Mouse (Mus musculus): ENCODE measurements around the gene Ubqln1.

The Ubqln1 gene

GRCm38 (mm10) chr13:58201343-58201742 is 14.1 kb downstream of the Ubqln1 start:
- no peak for DNase-seq (ENCODE audit: low spot score in 2 of 2)

- DNase-seq (ENCODE audit: low spot score in 2 of 2), result no peak
These were observed 17.3 kb downstream of the Ubqln1 start for GRCm38 (mm10) chr13:58197981-58198640.

GRCm38 (mm10) chr13:58197211-58197610 is 18.2 kb downstream of the Ubqln1 start:
- DNase-seq (ENCODE audit: low spot score in 2 of 2), result no peak

GRCm38 (mm10) chr13:58194908-58195307 is 20.5 kb downstream of the Ubqln1 start:
- DNase-seq (ENCODE audit: low spot score in 2 of 2), result no peak

- no peak for DNase-seq (ENCODE audit: low spot score in 2 of 2)
These were observed 22.2 kb downstream of the Ubqln1 start for GRCm38 (mm10) chr13:58193221-58193620.

- DNase-seq (ENCODE audit: low spot score in 2 of 2), result no peak
These were observed 23.3 kb downstream of the Ubqln1 start for GRCm38 (mm10) chr13:58192146-58192545.

- DNase-seq (ENCODE audit: low spot score in 2 of 2), result no peak
These were observed 23.9 kb downstream of the Ubqln1 start for GRCm38 (mm10) chr13:58191516-58191915.

- DNase-seq (ENCODE audit: low spot score in 2 of 2), result peak in 1 of 2 experiments; percentile 23
These were observed 26.0 kb downstream of the Ubqln1 start for GRCm38 (mm10) chr13:58189473-58189872.

GRCm38 (mm10) chr13:58188412-58188811 is 27.0 kb downstream of the Ubqln1 start:
- peak; percentile 62 to 81 for DNase-seq (ENCODE audit: low spot score in 2 of 2)

- DNase-seq (ENCODE audit: low spot score in 2 of 2), result no peak
These were observed 27.7 kb downstream of the Ubqln1 start for GRCm38 (mm10) chr13:58187751-58188150.

GRCm38 (mm10) chr13:58186281-58186680 is 29.2 kb downstream of the Ubqln1 start:
- no peak for DNase-seq (ENCODE audit: low spot score in 2 of 2)

GRCm38 (mm10) chr13:58184111-58184510 is 31.3 kb downstream of the Ubqln1 start:
- DNase-seq (ENCODE audit: low spot score in 2 of 2), result no peak

- no peak for DNase-seq (ENCODE audit: low spot score in 2 of 2)
These were observed 33.6 kb downstream of the Ubqln1 start for GRCm38 (mm10) chr13:58181607-58182551.

GRCm38 (mm10) chr13:58177511-58178208 is 37.8 kb downstream of the Ubqln1 start:
- peak; percentile 99 to 100 for DNase-seq (ENCODE audit: low spot score in 2 of 2)

GRCm38 (mm10) chr13:58176105-58176504 is 39.3 kb downstream of the Ubqln1 start:
- DNase-seq (ENCODE audit: low spot score in 2 of 2), result no peak

- no peak for DNase-seq (ENCODE audit: low spot score in 2 of 2)
These were observed 47.3 kb downstream of the Ubqln1 start for GRCm38 (mm10) chr13:58168119-58168518.

- DNase-seq (ENCODE audit: low spot score in 2 of 2), result no peak
These were observed 52.1 kb downstream of the Ubqln1 start for GRCm38 (mm10) chr13:58163343-58163742.

GRCm38 (mm10) chr13:58160761-58161160 is 54.7 kb downstream of the Ubqln1 start:
- no peak for DNase-seq (ENCODE audit: low spot score in 2 of 2)

- peak; percentile 80 to 88 for DNase-seq (ENCODE audit: low spot score in 2 of 2)
These were observed 57.1 kb downstream of the Ubqln1 start for GRCm38 (mm10) chr13:58158099-58158912.

- peak; percentile 51 to 74 for DNase-seq (ENCODE audit: low spot score in 2 of 2)
These were observed 57.9 kb downstream of the Ubqln1 start, which contains the start of gene Idnk for GRCm38 (mm10) chr13:58157447-58158098. Idnk (plus strand) TSS chr13:58157649.

- no peak for DNase-seq (ENCODE audit: low spot score in 2 of 2)
These were observed 58.4 kb downstream of the Ubqln1 start for GRCm38 (mm10) chr13:58157036-58157435.

All from frontal cortex, postnatal 14 days (tissue).